Mouse (Mus musculus) central nervous system, embryonic 18 days (tissue): ENCODE data around the gene Rnf168. TPM values are rescaled to one million over a fixed set of nuclear protein-coding genes. Genes with fewer than 3 reads are reported as not detected.

Experiments used
- polyA plus RNA-seq: library from polyadenylated mRNA; depleted of rRNA; stranded (reverse); fragments of >200 nt; gene quantifications from 2 replicates; pipeline ENCODE4 v1.2.3, GENCODE M21; 2012; rRNA removed

Gene Rnf168
- polyA plus RNA-seq, result 16.9 and 17.8 TPM in 2 replicates

DNA sequence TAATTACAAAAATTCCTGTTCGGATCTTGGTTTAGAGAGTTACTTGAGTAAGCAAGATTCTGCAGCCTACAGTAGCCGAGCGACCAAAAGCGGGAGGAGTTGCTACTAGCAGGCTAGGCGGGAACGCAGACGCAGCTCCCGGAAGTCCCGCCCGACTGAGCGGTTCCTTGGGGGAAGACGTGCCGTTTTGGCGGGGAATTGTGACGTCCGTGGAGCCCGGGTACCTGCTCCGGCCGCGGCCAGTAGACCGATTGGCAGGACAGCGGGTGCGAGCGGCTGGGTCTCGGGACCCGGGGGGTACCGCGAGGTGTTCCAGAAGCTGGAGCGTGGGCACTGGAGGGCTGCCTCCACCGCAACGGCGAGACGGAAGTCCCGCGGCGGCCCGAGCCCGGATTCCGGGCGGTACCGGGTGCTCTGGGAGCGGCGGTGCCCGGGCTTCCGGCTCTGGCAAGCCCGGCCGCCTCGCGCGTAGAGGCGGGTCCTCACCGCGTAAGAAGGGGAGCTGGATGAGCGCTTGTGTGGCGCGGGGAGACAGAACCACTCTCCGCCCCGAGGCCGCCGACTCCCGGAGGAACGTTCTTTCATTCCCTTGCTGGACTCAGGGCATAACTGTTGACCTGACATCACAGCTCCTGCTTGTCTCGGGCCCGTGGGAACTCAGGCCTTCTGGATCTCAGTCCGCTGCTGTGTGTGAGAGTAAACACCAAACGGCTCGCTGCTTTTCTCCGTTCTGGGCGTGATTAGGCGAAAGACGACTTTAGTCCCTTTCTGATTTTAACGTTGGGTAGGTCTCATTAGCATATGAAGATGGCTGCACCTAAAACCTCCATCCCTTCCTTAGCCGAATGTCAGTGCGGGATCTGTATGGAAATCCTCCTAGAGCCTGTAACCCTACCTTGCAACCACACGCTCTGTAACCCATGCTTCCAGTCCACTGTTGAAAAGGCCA lies at the start of gene Rnf168:
Gene Rnf168 (plus strand): TSS at position 152 of the 949 bp plus-strand sequence.

GRCm38 (mm10) chr16:32246952-32247370 lies 30.3 kb upstream of the Rnf168 start, which contains the start of the genes Fbxo45 and Wdr53:
TSS of gene Fbxo45 (minus strand) at chr16:32247158.
TSS of gene Wdr53 (plus strand) at chr16:32247227.

GRCm38 (mm10) chr16:32271291-32271690 lies 6.0 kb upstream of the Rnf168 start, which contains the start of gene Smco1:
TSS of gene Smco1 (plus strand) at chr16:32271468.

GRCm38 (mm10) chr16:32332040-32332555 lies 54.8 kb downstream of the Rnf168 start, which contains the start of gene Ubxn7:
TSS of gene Ubxn7 (plus strand) at chr16:32332257.

Other genes starting within 250 kb of the Rnf168 start
- 27.0 and 28.0 TPM in 2 replicates for gene Pak2, start 198.1 kb upstream of the Rnf168 start, polyA plus RNA-seq
- gene Pigx, start 177.7 kb upstream of the Rnf168 start, polyA plus RNA-seq, result 73.2 and 76.4 TPM in 2 replicates
- 34.8 and 39.6 TPM in 2 replicates for gene Cep19, start 177.7 kb upstream of the Rnf168 start, polyA plus RNA-seq
- 5.1 and 5.8 TPM in 2 replicates for gene Nrros, start 111.9 kb upstream of the Rnf168 start, polyA plus RNA-seq
- not detected in 2 replicates for gene Bex6, start 97.6 kb upstream of the Rnf168 start, polyA plus RNA-seq
- 29.3 and 30.6 TPM in 2 replicates for gene Fbxo45, start 30.3 kb upstream of the Rnf168 start, polyA plus RNA-seq
- 9.0 and 9.5 TPM in 2 replicates for gene Wdr53, start 30.2 kb upstream of the Rnf168 start, polyA plus RNA-seq
- not detected in 2 replicates for gene Smco1, start 6.0 kb upstream of the Rnf168 start, polyA plus RNA-seq
- gene Ubxn7, start 54.8 kb downstream of the Rnf168 start, polyA plus RNA-seq, result 23.3 and 24.1 TPM in 2 replicates
- gene Tm4sf19, start 123.0 kb downstream of the Rnf168 start, polyA plus RNA-seq, result 0.08 and 0.28 TPM in 2 replicates
- gene Tctex1d2, start 142.2 kb downstream of the Rnf168 start, polyA plus RNA-seq, result 27.2 and 30.2 TPM in 2 replicates
- gene Pcyt1a, start 153.5 kb downstream of the Rnf168 start, polyA plus RNA-seq, result 29.8 and 31.0 TPM in 2 replicates
- 0.05 and 0.08 TPM in 2 replicates for gene Slc51a, start 210.4 kb downstream of the Rnf168 start, polyA plus RNA-seq
- gene Zdhhc19, start 218.8 kb downstream of the Rnf168 start, polyA plus RNA-seq, result 0.12 and 0.13 TPM in 2 replicates